Mouse (Mus musculus) G1E (cell line): ENCODE data around the gene Gm10309.

Experiments
- CTCF ChIP-seq: IDR thresholded peaks from 2 replicates; pipeline ENCODE4 v1.5.1; 2012; ENCODE audit warnings: low read depth, low read length, inconsistent platforms, mixed read lengths
- GATA1 ChIP-seq: IDR thresholded peaks from 2 replicates; pipeline ENCODE4 v1.6.1; 2012; ENCODE audit warnings: borderline replicate concordance, low read length, inconsistent platforms, mixed read lengths
- GATA2 ChIP-seq: IDR thresholded peaks from 2 replicates; pipeline ENCODE4 v1.6.1; 2012; ENCODE audit warnings: low read depth, low read length, inconsistent platforms, borderline replicate concordance
- TAL1 ChIP-seq: conservative IDR thresholded peaks from 2 replicates; pipeline ENCODE4 v1.6.1; 2012; ENCODE audit warnings: low read depth, low read length, inconsistent platforms, mixed read lengths

GRCm38 (mm10) chr17:86539881-86540430 lies 34.9 kb upstream of the Gm10309 start:
- TF ChIP-seq CTCF, result no peak
- TF ChIP-seq TAL1, result no peak
- no peak for TF ChIP-seq GATA1
- TF ChIP-seq GATA2, result no peak
